Mouse (Mus musculus): ENCODE data around the gene Rnaseh2a.
A peak's percentile ranks its signal among the peaks of the same experiment; 100 is the strongest.
"Not testable (repeated sequence)": the region's sequence is repeated elsewhere in the genome, so short reads cannot be mapped to it uniquely, and the experiment has no call there.

Rnaseh2a gene

GRCm38 (mm10) chr8:84928456-84929306, 40.9 kb downstream of the Rnaseh2a start:
- peak; percentile 86 to 88 for DNase-seq

GRCm38 (mm10) chr8:84927513-84927912, 42.1 kb downstream of the Rnaseh2a start:
- DNase-seq: no peak

GRCm38 (mm10) chr8:84925557-84925956, 44.0 kb downstream of the Rnaseh2a start:
- no peak for DNase-seq

GRCm38 (mm10) chr8:84921596-84921995, 48.0 kb downstream of the Rnaseh2a start:
- DNase-seq: no peak

GRCm38 (mm10) chr8:84918646-84919045, 50.9 kb downstream of the Rnaseh2a start:
- DNase-seq: no peak

GRCm38 (mm10) chr8:84917781-84918180, 51.8 kb downstream of the Rnaseh2a start:
- no peak for DNase-seq

GRCm38 (mm10) chr8:84915269-84915668, 54.3 kb downstream of the Rnaseh2a start:
- DNase-seq: no peak

- no peak for DNase-seq
Measured at GRCm38 (mm10) chr8:84913960-84914359, 55.6 kb downstream of the Rnaseh2a start.

- no peak for DNase-seq
Measured at GRCm38 (mm10) chr8:84913502-84913900, 56.1 kb downstream of the Rnaseh2a start.

- peak; percentile 88 to 90 for DNase-seq
Measured at GRCm38 (mm10) chr8:84912895-84913501, 56.6 kb downstream of the Rnaseh2a start.

GRCm38 (mm10) chr8:84912391-84912790, 57.2 kb downstream of the Rnaseh2a start:
- no peak for DNase-seq

GRCm38 (mm10) chr8:84911854-84912253, 57.7 kb downstream of the Rnaseh2a start:
- DNase-seq: no peak

GRCm38 (mm10) chr8:84910551-84910950, 59.0 kb downstream of the Rnaseh2a start:
- peak; percentile 78 to 86 for DNase-seq

GRCm38 (mm10) chr8:84909949-84910348, 59.6 kb downstream of the Rnaseh2a start:
- no peak for DNase-seq

- no peak for DNase-seq
Measured at GRCm38 (mm10) chr8:84909162-84909767, 60.3 kb downstream of the Rnaseh2a start.

GRCm38 (mm10) chr8:84908421-84909161, 61.0 kb downstream of the Rnaseh2a start, which contains the start of gene Dnase2a:
Gene Dnase2a (plus strand): TSS chr8:84908560.
- DNase-seq: peak; percentile 80 to 91

- not testable (repeated sequence) for DNase-seq
Measured at GRCm38 (mm10) chr8:84907979-84908378, 61.6 kb downstream of the Rnaseh2a start.

GRCm38 (mm10) chr8:84907493-84907892, 62.1 kb downstream of the Rnaseh2a start:
- no peak for DNase-seq

- no peak for DNase-seq
Measured at GRCm38 (mm10) chr8:84907037-84907436, 62.5 kb downstream of the Rnaseh2a start.
